11 mouse cellular contexts compared by ENCODE assay signal in genomic region chr10:93374690-93374994, GRCm38 (mm10).
DNase-seq lines count a peak whose midpoint lies in the region; ATAC-seq and TF ChIP-seq lines count a peak whose summit lies in the region.
"Had no signal": no experiment of that assay in that cellular context is flagged by ENCODE, and none has a peak within 500 bp of the region (broad histone marks: within the 10 kb centered on the region; RNA-seq: fewer than 3 reads in every experiment).

No protein-coding gene starts in this region.

- H3K27me3 ChIP-seq in heart, adult 2 months (ENCODE audit: control insufficient read depth, insufficient read depth, low read length) = no peaks in the 10 kb centered on the region
- H3K27me3 ChIP-seq in hindbrain, postnatal 0 days (ENCODE audit: insufficient read depth, low read length) = no peaks in the 10 kb centered on the region
- no peaks in the 10 kb centered on the region for H3K27me3 ChIP-seq in hindbrain, embryonic 10.5 days (ENCODE audit: insufficient read depth, poor library complexity, severe bottlenecking)
- no peaks in the 10 kb centered on the region for H3K27me3 ChIP-seq in lung, postnatal 0 days (replicated peaks; ENCODE audit: insufficient read depth, low read length)
- no peaks in the 10 kb centered on the region for H3K27me3 ChIP-seq in forebrain, embryonic 16.5 days (replicated peaks; ENCODE audit: control insufficient read depth, insufficient read depth, low read length)
- H3K27me3 ChIP-seq: embryonic facial prominence, embryonic 13.5 days; midbrain, embryonic 13.5 days had no signal

- TF ChIP-seq POLR2A in heart, adult 2 months (IDR thresholded peaks at IDR 0.05; ENCODE audit: insufficient read depth, low read depth, low read length) = no peak

- intact Hi-C loops in heart, adult 2 months (cut with DNase I) = loop anchor here (2.0 kb wide), 1 partner anchor 64 kb away; the partner anchor contains the start of gene Elk3
- intact Hi-C loops in heart, postnatal 10 days (cut with DNase I) = loop anchor here (2.0 to 5.0 kb wide), 2 partner anchors 44 to 82 kb away; no protein-coding TSS in a partner anchor

- 84% methylated on average over 2 of the region's 2 CpGs for WGBS in heart, adult 2 months
- WGBS in hindbrain, postnatal 0 days = 69% methylated on average over 2 of the region's 2 CpGs
- 84% methylated on average over 2 of the region's 2 CpGs for WGBS in hindbrain, embryonic 10.5 days
- WGBS in lung, postnatal 0 days = 78% methylated on average over 2 of the region's 2 CpGs
- 29% methylated on average over 2 of the region's 2 CpGs for WGBS in forebrain, embryonic 16.5 days

- no peak for TF ChIP-seq EP300 in heart, adult 2 months (IDR thresholded peaks at IDR 0.05; ENCODE audit: insufficient read depth, low read depth, low read length)
- TF ChIP-seq EP300 in lung, postnatal 0 days (IDR thresholded peaks at IDR 0.05) = no peak

- no peak overlapping the region for H3K9ac ChIP-seq in heart, adult 2 months (ENCODE audit: low read depth, low read length)
- no peak overlapping the region for H3K9ac ChIP-seq in hindbrain, postnatal 0 days (replicated peaks; ENCODE audit: low read length)
- H3K9ac ChIP-seq in lung, postnatal 0 days (replicated peaks; ENCODE audit: low read depth) = no peak overlapping the region
- no peak overlapping the region for H3K9ac ChIP-seq in forebrain, embryonic 16.5 days (replicated peaks; ENCODE audit: low read depth, low read length)
- H3K9ac ChIP-seq: embryonic facial prominence, embryonic 13.5 days; midbrain, embryonic 13.5 days had no signal

- H3K4me1 ChIP-seq in heart, adult 2 months (ENCODE audit: control insufficient read depth, insufficient read depth, low read length) = peaks cover 19% of the 10 kb centered on the region
- 0 out of 2 replicates have a peak, but pooled peaks cover 4% of the 10 kb centered on the region for H3K4me1 ChIP-seq in hindbrain, postnatal 0 days (ENCODE audit: insufficient read depth, low read length)
- H3K4me1 ChIP-seq in hindbrain, embryonic 10.5 days (replicated peaks) = peaks cover 23% of the 10 kb centered on the region
- no peaks in the 10 kb centered on the region for H3K4me1 ChIP-seq in lung, postnatal 0 days (ENCODE audit: insufficient read depth, low read depth, low read length)
- peaks cover 15% of the 10 kb centered on the region for H3K4me1 ChIP-seq in forebrain, embryonic 16.5 days (replicated peaks; ENCODE audit: control insufficient read depth, insufficient read depth, low read length)
- H3K4me1 ChIP-seq: embryonic facial prominence, embryonic 13.5 days had no signal

- no peaks in the 10 kb centered on the region for H3K36me3 ChIP-seq in heart, adult 2 months (ENCODE audit: control insufficient read depth, insufficient read depth, low read length)
- H3K36me3 ChIP-seq in hindbrain, postnatal 0 days (ENCODE audit: insufficient read depth, low read length) = no peaks in the 10 kb centered on the region
- H3K36me3 ChIP-seq in hindbrain, embryonic 10.5 days = no peaks in the 10 kb centered on the region
- no peaks in the 10 kb centered on the region for H3K36me3 ChIP-seq in lung, postnatal 0 days (ENCODE audit: insufficient read depth, low read length)
- no peaks in the 10 kb centered on the region for H3K36me3 ChIP-seq in forebrain, embryonic 16.5 days (ENCODE audit: control insufficient read depth, insufficient read depth)
- H3K36me3 ChIP-seq: embryonic facial prominence, embryonic 13.5 days; midbrain, embryonic 13.5 days had no signal

- H3K27ac ChIP-seq in heart, adult 2 months = peak overlapping the region; percentile 94
- H3K27ac ChIP-seq in hindbrain, postnatal 0 days = no peak overlapping the region
- no peak overlapping the region for H3K27ac ChIP-seq in hindbrain, embryonic 10.5 days
- peak overlapping the region; percentile 85; the same call in 1 of the 2 replicates for H3K27ac ChIP-seq in lung, postnatal 0 days (ENCODE audit: low read length)
- peak overlapping the region; percentile 56 for H3K27ac ChIP-seq in forebrain, embryonic 16.5 days (ENCODE audit: low read length)

- H3K79me2 ChIP-seq in heart, adult 2 months (replicated peaks; ENCODE audit: control insufficient read depth, insufficient read depth, low read length) = no peaks in the 10 kb centered on the region

- no peak for TF ChIP-seq CTCF in heart, adult 2 months (IDR thresholded peaks at IDR 0.05)
- no peak for TF ChIP-seq CTCF in hindbrain, postnatal 0 days (IDR thresholded peaks at IDR 0.05; ENCODE audit: low read depth)
- TF ChIP-seq CTCF in lung, postnatal 0 days (IDR thresholded peaks at IDR 0.05) = no peak

- H3K4me2 ChIP-seq in hindbrain, postnatal 0 days (ENCODE audit: low read depth, low read length) = no peak overlapping the region
- no peak overlapping the region for H3K4me2 ChIP-seq in lung, postnatal 0 days (replicated peaks; ENCODE audit: low read depth, low read length)
- H3K4me2 ChIP-seq in forebrain, embryonic 16.5 days (ENCODE audit: low read length) = no peak overlapping the region
- H3K4me2 ChIP-seq: embryonic facial prominence, embryonic 13.5 days; midbrain, embryonic 13.5 days had no signal

- ATAC-seq in hindbrain, postnatal 0 days = 0 out of 2 replicates have a peak, but pooled peaks have one; percentile 4
- ATAC-seq in lung, postnatal 0 days = no peak
- ATAC-seq in forebrain, embryonic 16.5 days = peak; percentile 80
- ATAC-seq: midbrain, embryonic 13.5 days had no signal

- no peaks in the 10 kb centered on the region for H3K9me3 ChIP-seq in hindbrain, postnatal 0 days (ENCODE audit: low read length)
- H3K9me3 ChIP-seq in hindbrain, embryonic 10.5 days = no peaks in the 10 kb centered on the region
- H3K9me3 ChIP-seq in lung, postnatal 0 days (ENCODE audit: low read length) = no peaks in the 10 kb centered on the region
- no peaks in the 10 kb centered on the region for H3K9me3 ChIP-seq in forebrain, embryonic 16.5 days (ENCODE audit: control insufficient read depth, low read length)
- H3K9me3 ChIP-seq: embryonic facial prominence, embryonic 13.5 days; midbrain, embryonic 13.5 days had no signal

- no peak overlapping the region for H3K4me3 ChIP-seq in heart, adult 2 months
- H3K4me3 ChIP-seq in hindbrain, postnatal 0 days (ENCODE audit: low read length) = no peak overlapping the region
- no peak overlapping the region for H3K4me3 ChIP-seq in hindbrain, embryonic 10.5 days
- H3K4me3 ChIP-seq in lung, postnatal 0 days (ENCODE audit: low read depth, low read length) = no peak overlapping the region
- H3K4me3 ChIP-seq in forebrain, embryonic 16.5 days (replicated peaks; ENCODE audit: low read length) = no peak overlapping the region
- H3K4me3 ChIP-seq: embryonic facial prominence, embryonic 13.5 days; midbrain, embryonic 13.5 days had no signal

- DNase-seq in heart, adult 2 months = no peak
- DNase-seq in heart, postnatal 10 days = no peak
- DNase-seq in hindbrain, postnatal 0 days (ENCODE audit: low spot score) = no peak
- DNase-seq in hindbrain, embryonic 10.5 days (ENCODE audit: low spot score) = no peak
- DNase-seq in lung, postnatal 0 days (ENCODE audit: low spot score) = no peak
- no peak for DNase-seq in lung, adult 18-20 months
- no peak for DNase-seq in left cerebral cortex, adult 11 months (ENCODE audit: low spot score)
- DNase-seq: right cerebral cortex, postnatal 14 days had no signal

Comparison
In these comparisons a context has a peak if more than half of its experiments do, and no peak if none do; other contexts are left out.
1. H3K27ac ChIP-seq: peak in heart, adult 2 months (single experiment), lung, postnatal 0 days (single experiment) and forebrain, embryonic 16.5 days (single experiment); none in hindbrain, postnatal 0 days (single experiment) and hindbrain, embryonic 10.5 days (single experiment).